Mouse (Mus musculus) limb, embryonic 11.5 days (tissue): ENCODE measurements around the gene Tnpo1. TPM values are rescaled to one million over a fixed set of nuclear protein-coding genes. Genes with fewer than 3 reads are reported as not detected.
A peak's percentile ranks its signal among the peaks of the same experiment; 100 is the strongest.

Experiments
- ATAC-seq: fragments of 200-750 bp; cut with Nextera tagmentation; 2 replicates; pipeline ENCODE4 v1.8.0; 2017; ENCODE audit warnings: low read depth; ENCODE audit not compliant: insufficient number of reproducible peaks, low FRiP score, low TSS enrichment
- DNase-seq: peaks from one replicate; pipeline ENCODE4 v3.0.0-alpha.2; 2015; ENCODE audit warnings: low spot score
- H3K27ac ChIP-seq: fragments of 300-500 bp; sonication (generic); replicated peaks from 2 replicates; pipeline ENCODE4 v1.5.1; 2014; ENCODE audit warnings: low read depth, mild to moderate bottlenecking, low read length
- H3K27me3 ChIP-seq: fragments of 300-500 bp; sonication (generic); 2 replicates; pipeline ENCODE4 v1.6.1; 2014; ENCODE audit warnings: mild to moderate bottlenecking, low read length, mixed read lengths; ENCODE audit not compliant: control insufficient read depth, insufficient read depth
- H3K36me3 ChIP-seq: fragments of 300-500 bp; sonication (generic); 2 replicates; pipeline ENCODE4 v1.6.1; 2014; ENCODE audit warnings: mild to moderate bottlenecking, low read length, moderate library complexity, mixed read lengths; ENCODE audit not compliant: control insufficient read depth, insufficient read depth
- H3K4me1 ChIP-seq: fragments of 300-500 bp; sonication (generic); 2 replicates; pipeline ENCODE4 v1.6.1; 2014; ENCODE audit warnings: low read length, mixed read lengths; ENCODE audit not compliant: control insufficient read depth, insufficient read depth
- H3K4me2 ChIP-seq: fragments of 300-500 bp; sonication (generic); 2 replicates; pipeline ENCODE4 v1.6.1; 2014; ENCODE audit warnings: low read depth, mild to moderate bottlenecking, moderate library complexity; ENCODE audit not compliant: severe bottlenecking
- H3K4me3 ChIP-seq: fragments of 300-500 bp; sonication (generic); 2 replicates; pipeline ENCODE4 v1.5.1; 2014; ENCODE audit warnings: low read depth, low read length
- H3K9ac ChIP-seq: fragments of 300-500 bp; sonication (generic); 2 replicates; pipeline ENCODE4 v1.6.1; 2014; ENCODE audit warnings: mild to moderate bottlenecking, low read length
- H3K9me3 ChIP-seq: fragments of 300-500 bp; sonication (generic); 2 replicates; pipeline ENCODE4 v1.6.1; 2016; ENCODE audit warnings: low read length; ENCODE audit not compliant: control insufficient read depth
- WGBS: fragments of 180-500 bp; shearing (Covaris S2); extraction: QIAGEN DNeasy Blood & Tissue Kit; methylation state at CpG from one replicate; pipeline ENCODE4 v1.1.7; 2014; 5-methylcytosine and 5-hydroxymethylcytosine counted together
- polyA plus RNA-seq: library from polyadenylated mRNA; unstranded; fragments of >200 nt; fragmentation: Nextera tagmentation; extraction: Ambion mirVana; gene quantifications from 2 replicates; pipeline ENCODE4 v1.2.1, GENCODE M21; 2014

Tnpo1 gene
- polyA plus RNA-seq, 1 experiment from 2014 or later: 60.0 TPM

DNA sequence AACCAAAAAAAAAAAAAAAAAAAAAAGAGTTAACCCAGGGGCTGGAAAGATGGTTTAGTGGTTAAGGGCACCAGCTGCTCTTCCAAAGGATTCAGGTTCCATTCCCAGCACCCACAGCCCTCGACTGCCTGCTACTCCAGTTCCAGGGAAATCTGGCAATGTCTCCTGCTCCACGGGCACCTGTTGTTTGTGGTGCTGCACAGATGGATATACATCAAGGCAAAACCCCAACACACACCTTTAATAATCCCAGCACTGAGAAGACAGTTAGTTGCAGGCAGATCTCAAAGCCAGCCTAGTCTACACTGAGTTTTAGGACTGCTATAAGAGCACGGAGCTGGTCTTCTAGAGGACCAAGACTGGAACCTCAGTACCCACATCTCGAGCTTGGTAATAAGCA is 30.2 kb downstream of the Tnpo1 start:
- Histone ChIP-seq H3K27me3 (no peaks in the 10 kb centered on the region), H3K9ac (no peak overlapping the region), H3K9me3 (no peaks in the 10 kb centered on the region), H3K36me3 (no peaks in the 10 kb centered on the region), H3K4me3 (no peak overlapping the region), H3K4me2 (no peak overlapping the region), H3K27ac (no peak overlapping the region), H3K4me1 (peaks cover 9% of the 10 kb centered on the region; the same call in 1 of the 2 replicates)
- ATAC-seq: no peak
- WGBS: 87% methylated on average over 4 of the region's 4 CpGs
- DNase-seq: no peak

GRCm38 (mm10) chr13:98894900-98895299 is 31.3 kb downstream of the Tnpo1 start:
- H3K27ac ChIP-seq: no peak overlapping the region
- no peaks in the 10 kb centered on the region for H3K27me3 ChIP-seq
- H3K36me3 ChIP-seq: no peaks in the 10 kb centered on the region
- H3K9ac ChIP-seq: no peak overlapping the region
- no peak for ATAC-seq
- H3K4me1 ChIP-seq: peaks cover 9% of the 10 kb centered on the region; the same call in 1 of the 2 replicates
- 89% methylated on average over 2 of the region's 2 CpGs for WGBS
- no peak for DNase-seq
- H3K4me3 ChIP-seq: no peak overlapping the region
- H3K9me3 ChIP-seq: no peaks in the 10 kb centered on the region
- no peak overlapping the region for H3K4me2 ChIP-seq

DNA sequence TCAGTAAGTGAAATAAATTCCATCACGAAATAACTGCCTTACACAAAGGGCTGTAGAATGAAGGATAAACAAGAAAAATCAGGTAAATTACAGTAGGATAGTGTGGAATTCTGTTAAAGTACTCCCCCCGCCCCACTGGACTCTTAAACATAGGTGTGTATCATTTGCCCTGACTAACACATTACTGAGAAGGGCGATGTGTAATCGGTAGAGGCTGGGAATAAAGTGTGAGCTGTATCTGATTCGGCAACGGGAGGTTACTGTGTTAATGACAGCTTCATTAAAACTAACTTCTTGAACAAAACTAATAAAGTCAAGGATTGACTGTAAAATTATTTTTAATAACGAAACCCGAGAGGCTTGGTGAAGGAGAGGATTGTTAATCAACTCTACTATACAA is 34.7 kb downstream of the Tnpo1 start:
- Histone ChIP-seq H3K9me3 (no peaks in the 10 kb centered on the region), H3K36me3 (peaks cover 7% of the 10 kb centered on the region), H3K27me3 (no peaks in the 10 kb centered on the region), H3K4me3 (no peak overlapping the region), H3K4me1 (peaks cover 9% of the 10 kb centered on the region; the same call in 1 of the 2 replicates), H3K4me2 (peak overlapping the region; percentile 92; the same call in 1 of the 2 replicates), H3K27ac (no peak overlapping the region), H3K9ac (no peak overlapping the region)
- no peak for ATAC-seq
- WGBS: 21% methylated on average over 8 of the region's 8 CpGs
- DNase-seq: no peak

- H3K4me1 ChIP-seq: peaks cover 9% of the 10 kb centered on the region; the same call in 1 of the 2 replicates
- peak overlapping the region; percentile 92 for H3K4me2 ChIP-seq
- H3K27me3 ChIP-seq: no peaks in the 10 kb centered on the region
- ATAC-seq: peak; percentile 83
- WGBS: 0% methylated on average over 32 of the region's 32 CpGs
- H3K36me3 ChIP-seq: peaks cover 7% of the 10 kb centered on the region
- peak overlapping the region; percentile 70 for H3K4me3 ChIP-seq
- DNase-seq: peak; percentile 90
- peak overlapping the region; percentile 87 for H3K9ac ChIP-seq
- H3K27ac ChIP-seq: peak overlapping the region; percentile 94
- no peaks in the 10 kb centered on the region for H3K9me3 ChIP-seq
Measured at GRCm38 (mm10) chr13:98890871-98891219, 35.3 kb downstream of the Tnpo1 start.

- peak overlapping the region; percentile 94 for H3K27ac ChIP-seq
Measured at GRCm38 (mm10) chr13:98890137-98890870, 35.9 kb downstream of the Tnpo1 start.

DNA sequence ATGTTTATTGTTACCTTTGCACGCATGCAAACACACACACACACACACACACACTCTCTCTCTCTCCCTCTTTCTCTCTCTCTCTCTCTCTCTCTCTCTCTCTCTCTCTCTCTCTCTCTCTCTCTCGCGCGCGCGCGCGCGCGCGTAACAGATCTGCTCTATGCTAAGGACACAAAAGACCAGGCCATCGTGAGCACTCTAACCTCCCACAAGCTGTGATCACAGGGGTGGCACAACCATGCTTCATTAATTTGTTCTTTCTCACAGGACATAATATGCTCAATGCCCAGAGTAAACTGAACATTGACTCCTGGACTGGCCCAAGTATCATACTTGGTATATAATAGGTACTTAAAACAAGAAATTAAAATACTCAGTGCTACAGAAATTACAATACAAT is 37.0 kb downstream of the Tnpo1 start:
- Histone ChIP-seq H3K36me3 (peaks cover 8% of the 10 kb centered on the region), H3K9ac (no peak overlapping the region), H3K27ac (no peak overlapping the region), H3K4me2 (no peak overlapping the region), H3K4me1 (peaks cover 9% of the 10 kb centered on the region; the same call in 1 of the 2 replicates), H3K4me3 (no peak overlapping the region), H3K27me3 (no peaks in the 10 kb centered on the region), H3K9me3 (no peaks in the 10 kb centered on the region)
- ATAC-seq (no peak), DNase-seq (no peak)
- WGBS: 90% methylated on average over 11 of the region's 12 CpGs

More at GRCm38 (mm10) chr13:98890137-98890870, 35.9 kb downstream of the Tnpo1 start:
- WGBS: under 1% methylated on average over 42 of the region's 71 CpGs
- Histone ChIP-seq H3K9me3 (no peaks in the 10 kb centered on the region), H3K4me3 (peak overlapping the region; percentile 70), H3K4me1 (peaks cover 9% of the 10 kb centered on the region; the same call in 1 of the 2 replicates), H3K36me3 (peaks cover 7% of the 10 kb centered on the region), H3K27me3 (no peaks in the 10 kb centered on the region), H3K9ac (peak overlapping the region; percentile 87), H3K4me2 (peak overlapping the region; percentile 92)
- DNase-seq: peak; percentile 71
- ATAC-seq: peak; percentile 75

- H3K9me3 ChIP-seq: no peaks in the 10 kb centered on the region
- H3K4me1 ChIP-seq: no peaks in the 10 kb centered on the region
- H3K4me2 ChIP-seq: no peak overlapping the region
- no peak overlapping the region for H3K27ac ChIP-seq
- no peak for DNase-seq
- peaks cover 17% of the 10 kb centered on the region for H3K36me3 ChIP-seq
- WGBS: 95% methylated on average over 5 of the region's 5 CpGs
- no peaks in the 10 kb centered on the region for H3K27me3 ChIP-seq
- no peak overlapping the region for H3K9ac ChIP-seq
- H3K4me3 ChIP-seq: no peak overlapping the region
- ATAC-seq: no peak
Measured at GRCm38 (mm10) chr13:98883774-98884173, 42.4 kb downstream of the Tnpo1 start.

DNA sequence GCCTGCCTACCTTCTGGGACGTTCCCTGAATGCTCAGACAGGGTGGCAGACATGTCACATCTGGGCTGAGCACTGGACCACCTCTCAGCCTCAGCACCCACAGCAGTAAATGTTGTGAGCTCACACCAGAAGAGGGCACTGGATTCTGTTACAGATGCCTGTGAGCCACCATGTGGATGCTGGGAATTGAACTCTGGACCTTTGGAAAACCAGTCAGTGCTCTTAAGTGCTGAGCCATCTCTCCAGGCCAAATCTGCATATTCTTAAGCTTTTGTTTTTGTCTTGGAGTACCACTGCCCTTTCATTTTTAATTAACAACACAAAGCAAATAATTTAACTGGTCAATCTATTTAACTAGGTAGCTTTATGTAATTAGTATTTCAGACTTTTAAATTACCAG is 44.2 kb downstream of the Tnpo1 start:
- no peaks in the 10 kb centered on the region for H3K4me1 ChIP-seq
- no peaks in the 10 kb centered on the region for H3K27me3 ChIP-seq
- H3K9me3 ChIP-seq: no peaks in the 10 kb centered on the region
- ATAC-seq (no peak), DNase-seq (no peak)
- H3K4me2 ChIP-seq: no peak overlapping the region
- no peak overlapping the region for H3K27ac ChIP-seq
- no peak overlapping the region for H3K9ac ChIP-seq
- H3K4me3 ChIP-seq: no peak overlapping the region
- H3K36me3 ChIP-seq: peaks cover 14% of the 10 kb centered on the region
- 91% methylated on average over 1 of the region's 1 CpGs for WGBS
